Mouse (Mus musculus) embryonic facial prominence, embryonic 15.5 days (tissue): ENCODE data around the gene Slc6a17. TPM values are rescaled to one million over a fixed set of nuclear protein-coding genes. Genes with fewer than 3 reads are reported as not detected.

Source experiments
- ATAC-seq: fragments of 200-750 bp; cut with Nextera tagmentation; 2 replicates; pipeline ENCODE4 v1.8.0; 2017; ENCODE audit warnings: low read depth, moderate TSS enrichment; ENCODE audit not compliant: insufficient number of reproducible peaks, low FRiP score, low TSS enrichment
- H3K27ac ChIP-seq: fragments of 300-500 bp; sonication (generic); replicated peaks from 2 replicates; pipeline ENCODE4 v1.5.1; 2015; ENCODE audit warnings: mild to moderate bottlenecking, inconsistent platforms
- H3K27me3 ChIP-seq: fragments of 300-500 bp; sonication (generic); 2 replicates; pipeline ENCODE4 v1.6.1; 2015; ENCODE audit warnings: inconsistent platforms
- H3K36me3 ChIP-seq: fragments of 300-500 bp; sonication (generic); 2 replicates; pipeline ENCODE4 v1.6.1; 2015; ENCODE audit warnings: mild to moderate bottlenecking, inconsistent platforms
- H3K4me1 ChIP-seq: fragments of 300-500 bp; sonication (generic); 2 replicates; pipeline ENCODE4 v1.6.1; 2015; ENCODE audit warnings: inconsistent platforms
- H3K4me2 ChIP-seq: fragments of 300-500 bp; sonication (generic); replicated peaks from 2 replicates; pipeline ENCODE4 v1.6.1; 2015; ENCODE audit warnings: mild to moderate bottlenecking, inconsistent platforms
- H3K4me3 ChIP-seq: fragments of 300-500 bp; sonication (generic); replicated peaks from 2 replicates; pipeline ENCODE4 v1.5.1; 2015; ENCODE audit warnings: mild to moderate bottlenecking, inconsistent platforms
- H3K9ac ChIP-seq: fragments of 300-500 bp; sonication (generic); 2 replicates; pipeline ENCODE4 v1.6.1; 2015; ENCODE audit warnings: inconsistent platforms
- H3K9me3 ChIP-seq: fragments of 300-500 bp; sonication (generic); replicated peaks from 2 replicates; pipeline ENCODE4 v1.6.1; 2016; ENCODE audit warnings: inconsistent platforms
- whole genome bisulfite sequencing: fragments of 180-500 bp; shearing (Covaris S2); methylation state at CpG from one replicate; pipeline ENCODE4 v1.1.7; 2015; 5-methylcytosine and 5-hydroxymethylcytosine counted together
- polyA plus RNA-seq: library from polyadenylated mRNA; unstranded; fragments of >200 nt; fragmentation: Nextera tagmentation; extraction: Ambion mirVana; gene quantifications from 2 replicates; pipeline ENCODE4 v1.2.1, GENCODE M21; 2015

Gene Slc6a17
- polyA plus RNA-seq, 1 experiment from 2014 or later = 6.7 TPM

GRCm38 (mm10) chr3:107459773-107460431 is 57.9 kb downstream of the Slc6a17 start:
- peaks cover 81% of the 10 kb centered on the region for H3K27me3 ChIP-seq
- no peaks in the 10 kb centered on the region for H3K9me3 ChIP-seq
- no peak for ATAC-seq
- H3K27ac ChIP-seq = no peak overlapping the region
- H3K4me1 ChIP-seq = peaks cover 23% of the 10 kb centered on the region
- H3K9ac ChIP-seq = 0 out of 2 replicates have a peak overlapping the region, but pooled peaks have one; percentile 2
- peak overlapping the region; percentile 98 for H3K4me2 ChIP-seq
- H3K4me3 ChIP-seq = peak overlapping the region; percentile 51
- no peaks in the 10 kb centered on the region for H3K36me3 ChIP-seq
- under 1% methylated on average over 68 of the region's 69 CpGs for WGBS

GRCm38 (mm10) chr3:107459196-107459772 is 58.5 kb downstream of the Slc6a17 start, which contains the start of gene Kcnc4:
TSS of gene Kcnc4 (minus strand) at chr3:107459552.
- ATAC-seq = no peak
- under 1% methylated on average over 63 of the region's 68 CpGs for WGBS
- no peaks in the 10 kb centered on the region for H3K9me3 ChIP-seq
- H3K4me3 ChIP-seq = peak within 1 kb of the TSS; percentile 51
- H3K4me2 ChIP-seq = peak within 1 kb of the TSS; percentile 98
- peaks cover 87% of the 10 kb centered on the region for H3K27me3 ChIP-seq
- no peaks in the 10 kb centered on the region for H3K36me3 ChIP-seq
- no peak within 1 kb of the TSS for H3K27ac ChIP-seq
- peaks cover 23% of the 10 kb centered on the region for H3K4me1 ChIP-seq
- H3K9ac ChIP-seq = 0 out of 2 replicates have a peak within 1 kb of the TSS, but pooled peaks have one; percentile 2

- Histone ChIP-seq H3K4me2 (peak overlapping the region; percentile 98), H3K9me3 (no peaks in the 10 kb centered on the region), H3K9ac (no peak overlapping the region), H3K36me3 (no peaks in the 10 kb centered on the region), H3K4me3 (peak overlapping the region; percentile 51), H3K27ac (no peak overlapping the region), H3K4me1 (peaks cover 23% of the 10 kb centered on the region), H3K27me3 (peaks cover 88% of the 10 kb centered on the region)
- no peak for ATAC-seq
- under 1% methylated on average over 50 of the region's 51 CpGs for WGBS
Measured at GRCm38 (mm10) chr3:107458528-107459195, 59.2 kb downstream of the Slc6a17 start.

- Histone ChIP-seq H3K9me3 (no peaks in the 10 kb centered on the region), H3K4me2 (peak overlapping the region; percentile 98), H3K4me1 (peaks cover 23% of the 10 kb centered on the region), H3K27ac (no peak overlapping the region), H3K9ac (no peak overlapping the region), H3K36me3 (no peaks in the 10 kb centered on the region), H3K27me3 (peaks cover 88% of the 10 kb centered on the region), H3K4me3 (peak overlapping the region; percentile 51)
- WGBS = 5% methylated on average over 23 of the region's 23 CpGs
- ATAC-seq = no peak
Measured at GRCm38 (mm10) chr3:107458104-107458503, 59.7 kb downstream of the Slc6a17 start.

- ATAC-seq = no peak
Measured at GRCm38 (mm10) chr3:107454280-107454679, 63.5 kb downstream of the Slc6a17 start.

GRCm38 (mm10) chr3:107446822-107447221 is 71.0 kb downstream of the Slc6a17 start:
- no peak for ATAC-seq
- Histone ChIP-seq H3K9ac (no peak overlapping the region), H3K4me1 (no peaks in the 10 kb centered on the region; the same call in 1 of the 2 replicates), H3K27me3 (peaks cover 3% of the 10 kb centered on the region; the same call in 1 of the 2 replicates), H3K36me3 (no peaks in the 10 kb centered on the region), H3K9me3 (no peaks in the 10 kb centered on the region), H3K4me2 (no peak overlapping the region), H3K27ac (no peak overlapping the region), H3K4me3 (no peak overlapping the region)
- 41% methylated on average over 3 of the region's 3 CpGs for WGBS

More at GRCm38 (mm10) chr3:107454280-107454679, 63.5 kb downstream of the Slc6a17 start:
- WGBS = 66% methylated on average over 4 of the region's 4 CpGs
- peaks cover 54% of the 10 kb centered on the region for H3K27me3 ChIP-seq
- H3K9ac ChIP-seq = no peak overlapping the region
- H3K4me3 ChIP-seq = no peak overlapping the region
- H3K27ac ChIP-seq = no peak overlapping the region
- H3K9me3 ChIP-seq = no peaks in the 10 kb centered on the region
- H3K4me1 ChIP-seq = peaks cover 12% of the 10 kb centered on the region
- no peaks in the 10 kb centered on the region for H3K36me3 ChIP-seq
- no peak overlapping the region for H3K4me2 ChIP-seq

- no peak for ATAC-seq
Measured at GRCm38 (mm10) chr3:107443866-107444265, 74.0 kb downstream of the Slc6a17 start.

GRCm38 (mm10) chr3:107442191-107442590 is 75.6 kb downstream of the Slc6a17 start:
- Histone ChIP-seq H3K4me3 (no peak overlapping the region), H3K27me3 (peaks cover 3% of the 10 kb centered on the region; the same call in 1 of the 2 replicates), H3K36me3 (no peaks in the 10 kb centered on the region), H3K9ac (no peak overlapping the region), H3K4me1 (no peaks in the 10 kb centered on the region; the same call in 1 of the 2 replicates), H3K27ac (no peak overlapping the region), H3K9me3 (no peaks in the 10 kb centered on the region), H3K4me2 (no peak overlapping the region)
- ATAC-seq = peak; percentile 59
- WGBS = 59% methylated on average over 11 of the region's 11 CpGs

More at GRCm38 (mm10) chr3:107443866-107444265, 74.0 kb downstream of the Slc6a17 start:
- Histone ChIP-seq H3K4me3 (no peak overlapping the region), H3K4me1 (no peaks in the 10 kb centered on the region; the same call in 1 of the 2 replicates), H3K27me3 (peaks cover 3% of the 10 kb centered on the region; the same call in 1 of the 2 replicates), H3K9ac (no peak overlapping the region), H3K9me3 (no peaks in the 10 kb centered on the region), H3K4me2 (no peak overlapping the region), H3K27ac (no peak overlapping the region), H3K36me3 (no peaks in the 10 kb centered on the region)
- WGBS = 79% methylated on average over 5 of the region's 5 CpGs

- Histone ChIP-seq H3K9ac (no peak overlapping the region), H3K9me3 (no peaks in the 10 kb centered on the region), H3K27ac (no peak overlapping the region), H3K4me3 (no peak overlapping the region), H3K4me2 (no peak overlapping the region), H3K4me1 (peaks cover 6% of the 10 kb centered on the region; the same call in 1 of the 2 replicates), H3K36me3 (no peaks in the 10 kb centered on the region), H3K27me3 (peaks cover 3% of the 10 kb centered on the region; the same call in 1 of the 2 replicates)
- 69% methylated on average over 8 of the region's 8 CpGs for WGBS
- ATAC-seq = no peak
Measured at GRCm38 (mm10) chr3:107441306-107441705, 76.5 kb downstream of the Slc6a17 start.

GRCm38 (mm10) chr3:107439280-107439679 is 78.5 kb downstream of the Slc6a17 start:
- Histone ChIP-seq H3K36me3 (no peaks in the 10 kb centered on the region), H3K9me3 (no peaks in the 10 kb centered on the region), H3K9ac (no peak overlapping the region), H3K4me3 (no peak overlapping the region), H3K4me1 (peaks cover 8% of the 10 kb centered on the region; the same call in 1 of the 2 replicates), H3K27ac (no peak overlapping the region), H3K27me3 (no peaks in the 10 kb centered on the region), H3K4me2 (no peak overlapping the region)
- no peak for ATAC-seq
- 87% methylated on average over 11 of the region's 11 CpGs for WGBS

GRCm38 (mm10) chr3:107437666-107438065 is 80.2 kb downstream of the Slc6a17 start:
- no peaks in the 10 kb centered on the region for H3K36me3 ChIP-seq
- 89% methylated on average over 2 of the region's 2 CpGs for WGBS
- no peak for ATAC-seq
- no peak overlapping the region for H3K9ac ChIP-seq
- no peak overlapping the region for H3K4me2 ChIP-seq
- H3K9me3 ChIP-seq = no peaks in the 10 kb centered on the region
- H3K4me1 ChIP-seq = peaks cover 15% of the 10 kb centered on the region
- H3K27ac ChIP-seq = no peak overlapping the region
- no peak overlapping the region for H3K4me3 ChIP-seq
- no peaks in the 10 kb centered on the region; the same call in 1 of the 2 replicates for H3K27me3 ChIP-seq
